Mouse (Mus musculus) heart, postnatal 0 days (tissue): ENCODE data around the gene Rpf2.

ENCODE experiments used
- CTCF ChIP-seq: IDR thresholded peaks from 2 replicates; pipeline ENCODE4 v1.5.1; 2016; ENCODE audit warnings: antibody characterized with exemption, control low read depth, low read depth
- EP300 ChIP-seq: IDR thresholded peaks from 2 replicates; pipeline ENCODE4 v1.6.1; 2016; ENCODE audit warnings: antibody characterized with exemption, low read depth

DNA sequence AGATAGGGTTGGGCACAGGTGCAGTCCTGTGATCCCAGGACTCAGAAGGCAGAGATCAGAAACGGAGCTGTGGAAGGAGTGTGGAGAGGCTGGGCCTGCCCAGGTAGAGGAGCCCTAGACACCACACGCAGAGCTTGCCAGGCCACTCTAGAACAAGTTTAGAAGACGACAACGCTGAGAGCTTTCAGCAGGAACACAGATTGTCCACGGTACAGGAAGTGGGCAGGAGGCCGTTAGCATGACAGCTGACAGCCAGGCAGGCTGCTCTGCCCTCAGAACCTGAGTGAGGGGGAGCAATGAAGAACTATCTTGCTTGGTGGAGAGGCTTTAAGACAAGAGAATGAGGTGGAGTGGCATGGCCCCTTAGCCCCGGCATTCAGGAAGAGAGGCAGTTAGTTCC, 14.4 kb downstream of the Rpf2 start:
- TF ChIP-seq CTCF (no peak), EP300 (no peak)
